Mouse (Mus musculus) hindbrain, postnatal 0 days (tissue): ENCODE results near the gene Usp7. TPM values are rescaled to one million over a fixed set of nuclear protein-coding genes. Genes with fewer than 3 reads are reported as not detected.
"Not testable (repeated sequence)": the region's sequence is repeated elsewhere in the genome, so short reads cannot be mapped to it uniquely, and the experiment has no call there.

Experiments used
- ATAC-seq: fragments of 200-750 bp; cut with Nextera tagmentation; 2 replicates; pipeline ENCODE4 v1.8.0; 2017; ENCODE audit warnings: mild to moderate bottlenecking, moderate TSS enrichment, moderate library complexity
- DNase-seq: peaks from one replicate; pipeline ENCODE4 v3.0.0-alpha.2; 2015; ENCODE audit warnings: low spot score
- H3K27ac ChIP-seq: fragments of 300-500 bp; sonication (generic); 2 replicates; pipeline ENCODE4 v1.5.1; 2014; ENCODE audit warnings: mild to moderate bottlenecking
- H3K27me3 ChIP-seq: fragments of 300-500 bp; sonication (generic); 2 replicates; pipeline ENCODE4 v1.6.1; 2014; ENCODE audit warnings: low read length, mixed read lengths; ENCODE audit not compliant: insufficient read depth
- H3K36me3 ChIP-seq: fragments of 300-500 bp; sonication (generic); 2 replicates; pipeline ENCODE4 v1.6.1; 2014; ENCODE audit warnings: low read length, mixed read lengths; ENCODE audit not compliant: insufficient read depth
- H3K4me1 ChIP-seq: fragments of 300-500 bp; sonication (generic); 2 replicates; pipeline ENCODE4 v1.6.1; 2014; ENCODE audit warnings: antibody characterized with exemption, low read length, mixed read lengths; ENCODE audit not compliant: insufficient read depth
- H3K4me2 ChIP-seq: fragments of 300-500 bp; sonication (generic); 2 replicates; pipeline ENCODE4 v1.6.1; 2014; ENCODE audit warnings: low read depth, mild to moderate bottlenecking, low read length, moderate library complexity, mixed read lengths
- H3K4me3 ChIP-seq: fragments of 300-500 bp; sonication (generic); 2 replicates; pipeline ENCODE4 v1.5.1; 2014; ENCODE audit warnings: low read length
- H3K9ac ChIP-seq: fragments of 300-500 bp; sonication (generic); replicated peaks from 2 replicates; pipeline ENCODE4 v1.6.1; 2014; ENCODE audit warnings: mild to moderate bottlenecking, low read length, moderate library complexity, mixed read lengths
- H3K9me3 ChIP-seq: fragments of 300-500 bp; sonication (generic); 2 replicates; pipeline ENCODE4 v1.6.1; 2016; ENCODE audit warnings: low read length, mixed read lengths
- CTCF ChIP-seq: IDR thresholded peaks from 2 replicates; pipeline ENCODE4 v1.5.1; 2016; ENCODE audit warnings: antibody characterized with exemption, control low read depth, low read depth
- WGBS: fragments of 180-500 bp; shearing (Covaris S2); extraction: QIAGEN DNeasy Blood & Tissue Kit; methylation state at CpG from one replicate; pipeline ENCODE4 v1.1.7; 2014; 5-methylcytosine and 5-hydroxymethylcytosine counted together
- polyA plus RNA-seq: library from polyadenylated mRNA; unstranded; fragments of >200 nt; fragmentation: Nextera tagmentation; extraction: Ambion mirVana; gene quantifications from 2 replicates; pipeline ENCODE4 v1.2.1, GENCODE M21; 2015
- total RNA-seq: library from RNA; depleted of rRNA; stranded (reverse); fragments of >200 nt; gene quantifications from 2 replicates; pipeline ENCODE4 v1.2.3, GENCODE M21; 2014

The Usp7 gene
- total and polyA plus RNA-seq, 2 experiments from 2014 or later: 18.9 to 83.7 TPM

DNA sequence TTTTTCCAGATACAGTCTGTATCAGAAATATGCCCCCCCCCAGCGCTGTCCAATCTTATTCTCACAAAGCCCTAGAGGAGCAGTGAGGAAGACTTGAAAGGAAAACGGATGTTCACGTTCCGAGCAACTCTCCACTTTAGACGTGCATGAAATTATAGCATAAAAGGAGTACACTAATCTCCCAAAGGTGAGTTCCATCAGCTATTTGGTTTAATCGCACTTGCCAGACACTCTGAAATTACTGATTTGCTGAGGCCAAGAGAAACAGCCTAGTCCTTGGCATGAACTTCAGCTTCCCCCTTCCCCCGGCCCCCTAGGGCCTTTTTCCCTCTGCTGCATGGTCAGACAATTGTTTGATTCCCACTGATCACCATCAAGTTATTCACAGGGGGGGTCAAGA, 55.4 kb downstream of the Usp7 start:
- Histone ChIP-seq H3K9me3 (no peaks in the 10 kb centered on the region), H3K27ac (no peak overlapping the region), H3K4me1 (peaks cover 17% of the 10 kb centered on the region), H3K4me2 (peak overlapping the region; percentile 96), H3K36me3 (no peaks in the 10 kb centered on the region), H3K4me3 (peak overlapping the region; percentile 98), H3K9ac (peak overlapping the region; percentile 97; the same call in 1 of the 2 replicates), H3K27me3 (no peaks in the 10 kb centered on the region)
- DNase-seq (no peak), ATAC-seq (no peak)
- 2% methylated on average over 7 of the region's 7 CpGs for WGBS
- TF ChIP-seq CTCF: no peak

DNA sequence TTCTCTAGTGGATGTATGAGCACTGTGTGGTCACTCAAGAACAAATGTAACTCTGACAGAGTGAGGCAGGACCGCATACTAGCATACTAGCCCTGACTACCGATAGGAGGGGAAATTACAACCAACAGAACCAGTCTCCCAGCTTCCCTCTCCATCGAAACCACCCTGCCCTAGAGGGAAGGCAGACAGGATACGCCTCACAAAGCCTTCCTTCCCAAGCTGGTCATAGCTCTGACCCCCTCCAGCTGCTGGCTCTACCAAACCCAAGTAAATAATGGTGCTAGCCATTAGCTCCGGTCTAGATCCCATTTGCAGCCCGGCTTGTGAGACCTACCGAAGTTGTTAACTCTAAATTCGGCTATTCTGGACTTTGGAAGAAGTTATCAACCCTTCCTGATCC, 56.1 kb downstream of the Usp7 start:
- H3K9me3 ChIP-seq: no peaks in the 10 kb centered on the region
- no peak overlapping the region for H3K27ac ChIP-seq
- peak overlapping the region; percentile 96 for H3K4me2 ChIP-seq
- H3K4me1 ChIP-seq: peaks cover 17% of the 10 kb centered on the region
- TF ChIP-seq CTCF: peak; percentile 23
- 15% methylated on average over 8 of the region's 8 CpGs for WGBS
- DNase-seq (peak; percentile 11), ATAC-seq (no peak)
- H3K9ac ChIP-seq: no peak overlapping the region
- peak overlapping the region; percentile 98 for H3K4me3 ChIP-seq
- no peaks in the 10 kb centered on the region for H3K27me3 ChIP-seq
- H3K36me3 ChIP-seq: no peaks in the 10 kb centered on the region

DNA sequence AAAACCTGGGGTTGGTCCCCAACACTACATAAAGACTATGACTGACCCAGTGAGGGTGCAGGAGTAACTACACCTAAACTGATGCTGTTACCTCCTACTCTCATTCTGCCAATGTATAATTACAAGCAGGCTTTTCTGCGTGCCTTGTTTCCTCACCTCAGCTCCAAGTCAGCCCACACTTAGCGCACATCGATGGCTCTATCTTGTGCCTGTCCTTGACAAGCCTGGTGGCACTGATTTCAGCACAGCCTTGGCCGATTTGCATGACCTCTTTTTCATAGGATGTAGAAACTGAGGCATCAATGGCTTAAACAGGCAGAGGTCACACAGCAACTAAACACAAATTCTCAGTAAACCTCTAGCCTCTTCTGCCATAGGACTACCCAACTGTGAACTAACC, 57.4 kb downstream of the Usp7 start:
- no peak overlapping the region for H3K27ac ChIP-seq
- H3K27me3 ChIP-seq: no peaks in the 10 kb centered on the region
- peak overlapping the region; percentile 96; the same call in 1 of the 2 replicates for H3K4me2 ChIP-seq
- WGBS: 72% methylated on average over 4 of the region's 4 CpGs
- no peaks in the 10 kb centered on the region for H3K36me3 ChIP-seq
- no peaks in the 10 kb centered on the region for H3K9me3 ChIP-seq
- no peak for TF ChIP-seq CTCF
- H3K4me1 ChIP-seq: peaks cover 20% of the 10 kb centered on the region
- H3K4me3 ChIP-seq: no peak overlapping the region
- DNase-seq (no peak), ATAC-seq (no peak)
- no peak overlapping the region for H3K9ac ChIP-seq

DNA sequence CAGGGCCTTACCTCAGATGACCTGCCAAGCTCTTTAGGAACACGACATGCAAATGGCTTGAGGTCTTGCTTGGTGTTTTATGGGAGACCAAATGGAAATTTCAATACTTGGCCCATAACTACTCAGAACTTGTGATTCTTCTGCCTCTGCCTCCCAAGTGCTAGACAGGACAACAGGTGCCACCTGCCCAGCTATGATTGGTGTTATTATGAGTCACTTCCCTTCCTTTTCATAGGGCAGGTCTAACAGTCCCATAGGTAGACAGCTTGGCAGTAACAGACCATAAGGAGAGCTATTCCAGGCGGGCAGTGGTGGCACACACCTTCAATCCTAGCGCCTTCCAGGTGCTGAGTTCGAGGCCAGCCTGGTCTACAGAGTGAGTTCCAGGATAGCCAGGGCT, 58.5 kb downstream of the Usp7 start:
- TF ChIP-seq CTCF: no peak
- H3K36me3 ChIP-seq: no peaks in the 10 kb centered on the region
- no peak for ATAC-seq
- peaks cover 20% of the 10 kb centered on the region for H3K4me1 ChIP-seq
- no peaks in the 10 kb centered on the region for H3K27me3 ChIP-seq
- H3K27ac ChIP-seq: no peak overlapping the region
- DNase-seq: no peak
- no peak overlapping the region for H3K4me2 ChIP-seq
- H3K4me3 ChIP-seq: no peak overlapping the region
- 93% methylated on average over 4 of the region's 4 CpGs for WGBS
- no peaks in the 10 kb centered on the region for H3K9me3 ChIP-seq
- no peak overlapping the region for H3K9ac ChIP-seq

DNA sequence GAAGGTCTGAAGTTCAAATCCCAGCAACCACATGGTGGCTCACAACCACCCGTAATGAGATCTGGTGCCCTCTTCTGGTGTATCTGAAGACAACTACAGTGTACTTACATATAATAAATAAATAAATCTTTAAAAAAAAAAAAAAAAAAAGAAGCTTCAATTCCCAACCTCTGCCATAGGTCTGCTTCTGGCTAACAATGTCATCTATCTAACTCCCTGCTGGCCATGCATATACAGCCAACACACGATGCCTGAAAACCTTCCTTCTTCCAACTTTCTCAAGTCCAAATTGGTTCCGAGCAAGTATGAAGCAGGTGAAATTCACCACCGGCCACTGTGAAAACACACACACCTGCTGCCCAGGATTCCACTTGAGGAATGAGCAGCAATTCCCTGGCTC, 59.7 kb downstream of the Usp7 start:
- WGBS: 90% methylated on average over 3 of the region's 4 CpGs
- not testable (repeated sequence) for DNase-seq

DNA sequence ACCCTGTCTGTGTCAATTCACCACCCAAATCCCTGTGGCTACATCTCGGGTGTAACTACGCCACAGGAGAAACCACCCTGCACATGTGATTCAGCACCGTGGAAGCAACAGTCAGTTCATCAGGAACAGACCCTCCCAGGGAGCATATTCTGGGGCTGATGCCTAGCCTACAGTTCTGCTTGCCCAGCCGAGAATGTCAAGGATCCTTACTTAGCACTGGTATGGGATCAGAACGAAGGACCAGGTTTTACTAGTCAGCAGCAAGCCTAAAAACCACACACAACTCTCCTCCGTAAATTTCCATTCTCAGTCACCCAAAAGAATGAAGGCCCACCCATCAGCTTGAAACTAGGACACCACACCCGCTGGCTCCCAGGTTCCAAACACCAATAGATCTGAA, 60.5 kb downstream of the Usp7 start:
- Histone ChIP-seq H3K27me3 (no peaks in the 10 kb centered on the region), H3K9me3 (no peaks in the 10 kb centered on the region), H3K36me3 (no peaks in the 10 kb centered on the region), H3K4me2 (no peak overlapping the region), H3K9ac (no peak overlapping the region), H3K4me1 (peaks cover 20% of the 10 kb centered on the region), H3K27ac (no peak overlapping the region), H3K4me3 (no peak overlapping the region)
- ATAC-seq (no peak), DNase-seq (no peak)
- 82% methylated on average over 7 of the region's 7 CpGs for WGBS
- no peak for TF ChIP-seq CTCF

More for the DNA sequence above, 59.7 kb downstream of the Usp7 start:
- H3K9me3 ChIP-seq, H3K4me3 ChIP-seq, ATAC-seq, H3K9ac ChIP-seq, H3K4me2 ChIP-seq, H3K27me3 ChIP-seq, H3K36me3 ChIP-seq, H3K27ac ChIP-seq: not testable (repeated sequence)
- peaks cover 20% of the 10 kb centered on the region for H3K4me1 ChIP-seq

DNA sequence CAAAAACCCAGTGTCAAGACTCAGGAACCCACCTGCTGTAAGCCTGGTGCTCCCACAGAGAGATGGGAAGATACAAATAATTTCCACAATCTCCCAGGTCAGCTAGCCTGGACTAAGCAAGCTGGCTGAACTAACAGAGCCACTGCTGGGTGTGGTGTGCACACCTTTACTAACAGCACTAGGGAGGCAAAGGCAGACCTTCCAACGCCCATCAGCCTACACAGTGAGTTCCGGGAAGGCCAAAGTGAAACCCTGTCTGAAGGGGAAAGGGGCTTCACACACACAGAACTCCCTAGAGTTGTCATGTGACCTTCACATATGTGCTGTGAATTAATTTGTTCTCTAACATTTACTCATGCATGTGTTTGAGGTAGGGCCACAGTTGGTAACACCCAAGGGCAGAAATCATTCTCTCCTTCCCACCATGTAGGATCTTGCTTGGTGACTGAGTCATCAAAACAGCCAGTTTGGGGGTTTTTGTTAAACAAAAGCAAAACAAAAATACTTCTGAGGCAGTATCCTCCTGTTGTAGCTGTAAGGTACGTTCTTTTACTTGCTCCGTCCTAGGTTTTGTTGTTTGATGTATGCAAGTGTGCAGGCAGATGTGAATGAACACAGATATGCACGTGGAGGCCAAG, 63.9 kb downstream of the Usp7 start:
- Histone ChIP-seq H3K4me1 (0 out of 2 replicates have a peak, but pooled peaks cover 3% of the 10 kb centered on the region), H3K9me3 (no peaks in the 10 kb centered on the region), H3K36me3 (no peaks in the 10 kb centered on the region), H3K9ac (no peak overlapping the region), H3K27ac (no peak overlapping the region), H3K4me2 (no peak overlapping the region), H3K4me3 (no peak overlapping the region), H3K27me3 (no peaks in the 10 kb centered on the region)
- 90% methylated on average over 5 of the region's 5 CpGs for WGBS
- ATAC-seq (no peak), DNase-seq (no peak)
- TF ChIP-seq CTCF: no peak
